Mouse (Mus musculus): Measurements from ENCODE around the gene Wdr83. TPM values are rescaled to one million over a fixed set of nuclear protein-coding genes. Genes with fewer than 3 reads are reported as not detected.

Gene Wdr83
- polyA plus RNA-seq, 1 experiment, result 21.1 TPM

GRCm38 (mm10) chr8:85113241-85113640, 32.1 kb upstream of the Wdr83 start:
- H3K4me1 ChIP-seq (ENCODE audit: control insufficient read depth, insufficient read depth, low read length), result peaks cover 6% of the 10 kb centered on the region
- H3K36me3 ChIP-seq (ENCODE audit: control insufficient read depth, insufficient read depth, low read length), result no peaks in the 10 kb centered on the region
- H3K27ac ChIP-seq (ENCODE audit: control insufficient read depth, insufficient read depth, low read depth, low read length), result no peak overlapping the region
- H3K4me3 ChIP-seq (ENCODE audit: control insufficient read depth, low read depth, low read length), result no peak overlapping the region
- no peaks in the 10 kb centered on the region for H3K27me3 ChIP-seq (ENCODE audit: control insufficient read depth, insufficient read depth, low read length)
- no peak for TF ChIP-seq POLR2A (IDR thresholded peaks at IDR 0.05; ENCODE audit: control insufficient read depth, low read depth, low read length)
- no peak for TF ChIP-seq CTCF (IDR thresholded peaks at IDR 0.05; ENCODE audit: control insufficient read depth, insufficient read depth, insufficient replicate concordance, low read depth, low read length)

- H3K27me3 ChIP-seq (ENCODE audit: control insufficient read depth, insufficient read depth, low read length), result no peaks in the 10 kb centered on the region
- H3K4me1 ChIP-seq (ENCODE audit: control insufficient read depth, insufficient read depth, low read length), result no peaks in the 10 kb centered on the region
- no peak overlapping the region for H3K27ac ChIP-seq (ENCODE audit: control insufficient read depth, insufficient read depth, low read depth, low read length)
- H3K4me3 ChIP-seq (ENCODE audit: control insufficient read depth, low read depth, low read length), result no peak overlapping the region
- no peaks in the 10 kb centered on the region; the same call in 1 of the 2 replicates for H3K36me3 ChIP-seq (ENCODE audit: control insufficient read depth, insufficient read depth, low read length)
- TF ChIP-seq POLR2A (IDR thresholded peaks at IDR 0.05; ENCODE audit: control insufficient read depth, low read depth, low read length) (no peak), CTCF (IDR thresholded peaks at IDR 0.05; ENCODE audit: control insufficient read depth, insufficient read depth, insufficient replicate concordance, low read depth, low read length) (no peak)
These were observed 19.1 kb upstream of the Wdr83 start for GRCm38 (mm10) chr8:85100076-85100665.

GRCm38 (mm10) chr8:85096850-85097249, 15.7 kb upstream of the Wdr83 start:
- H3K36me3 ChIP-seq (ENCODE audit: control insufficient read depth, insufficient read depth, low read length), result no peaks in the 10 kb centered on the region; the same call in 1 of the 2 replicates

GRCm38 (mm10) chr8:85096196-85096595, 15.1 kb upstream of the Wdr83 start:
- H3K4me3 ChIP-seq (ENCODE audit: control insufficient read depth, low read depth, low read length), result no peak overlapping the region
- TF ChIP-seq POLR2A (IDR thresholded peaks at IDR 0.05; ENCODE audit: control insufficient read depth, low read depth, low read length) (no peak), CTCF (IDR thresholded peaks at IDR 0.05; ENCODE audit: control insufficient read depth, insufficient read depth, insufficient replicate concordance, low read depth, low read length) (no peak)
- no peaks in the 10 kb centered on the region; the same call in 1 of the 2 replicates for H3K36me3 ChIP-seq (ENCODE audit: control insufficient read depth, insufficient read depth, low read length)
- H3K4me1 ChIP-seq (ENCODE audit: control insufficient read depth, insufficient read depth, low read length), result peaks cover 2% of the 10 kb centered on the region
- no peak overlapping the region for H3K27ac ChIP-seq (ENCODE audit: control insufficient read depth, insufficient read depth, low read depth, low read length)
- H3K27me3 ChIP-seq (ENCODE audit: control insufficient read depth, insufficient read depth, low read length), result no peaks in the 10 kb centered on the region

More at GRCm38 (mm10) chr8:85096850-85097249, 15.7 kb upstream of the Wdr83 start:
- Histone ChIP-seq H3K4me3 (ENCODE audit: control insufficient read depth, low read depth, low read length) (no peak overlapping the region), H3K4me1 (ENCODE audit: control insufficient read depth, insufficient read depth, low read length) (peaks cover under 1% of the 10 kb centered on the region; the same call in 1 of the 2 replicates), H3K27me3 (ENCODE audit: control insufficient read depth, insufficient read depth, low read length) (no peaks in the 10 kb centered on the region), H3K27ac (ENCODE audit: control insufficient read depth, insufficient read depth, low read depth, low read length) (no peak overlapping the region)
- TF ChIP-seq CTCF (IDR thresholded peaks at IDR 0.05; ENCODE audit: control insufficient read depth, insufficient read depth, insufficient replicate concordance, low read depth, low read length) (no peak), POLR2A (IDR thresholded peaks at IDR 0.05; ENCODE audit: control insufficient read depth, low read depth, low read length) (no peak)

- TF ChIP-seq POLR2A (IDR thresholded peaks at IDR 0.05; ENCODE audit: control insufficient read depth, low read depth, low read length) (no peak), CTCF (IDR thresholded peaks at IDR 0.05; ENCODE audit: control insufficient read depth, insufficient read depth, insufficient replicate concordance, low read depth, low read length) (no peak)
- peaks cover 2% of the 10 kb centered on the region for H3K4me1 ChIP-seq (ENCODE audit: control insufficient read depth, insufficient read depth, low read length)
- H3K36me3 ChIP-seq (ENCODE audit: control insufficient read depth, insufficient read depth, low read length), result no peaks in the 10 kb centered on the region; the same call in 1 of the 2 replicates
- H3K27ac ChIP-seq (ENCODE audit: control insufficient read depth, insufficient read depth, low read depth, low read length), result no peak overlapping the region
- no peak overlapping the region for H3K4me3 ChIP-seq (ENCODE audit: control insufficient read depth, low read depth, low read length)
- no peaks in the 10 kb centered on the region for H3K27me3 ChIP-seq (ENCODE audit: control insufficient read depth, insufficient read depth, low read length)
These were observed 14.5 kb upstream of the Wdr83 start for GRCm38 (mm10) chr8:85095566-85095965.

GRCm38 (mm10) chr8:85095051-85095450, 13.9 kb upstream of the Wdr83 start:
- H3K27me3 ChIP-seq (ENCODE audit: control insufficient read depth, insufficient read depth, low read length), result no peaks in the 10 kb centered on the region
- H3K27ac ChIP-seq (ENCODE audit: control insufficient read depth, insufficient read depth, low read depth, low read length), result no peak overlapping the region
- H3K4me1 ChIP-seq (ENCODE audit: control insufficient read depth, insufficient read depth, low read length), result peaks cover 2% of the 10 kb centered on the region
- no peaks in the 10 kb centered on the region; the same call in 1 of the 2 replicates for H3K36me3 ChIP-seq (ENCODE audit: control insufficient read depth, insufficient read depth, low read length)
- no peak overlapping the region for H3K4me3 ChIP-seq (ENCODE audit: control insufficient read depth, low read depth, low read length)
- TF ChIP-seq CTCF (IDR thresholded peaks at IDR 0.05; ENCODE audit: control insufficient read depth, insufficient read depth, insufficient replicate concordance, low read depth, low read length) (no peak), POLR2A (IDR thresholded peaks at IDR 0.05; ENCODE audit: control insufficient read depth, low read depth, low read length) (no peak)

- Histone ChIP-seq H3K27me3 (ENCODE audit: control insufficient read depth, insufficient read depth, low read length) (no peaks in the 10 kb centered on the region), H3K36me3 (ENCODE audit: control insufficient read depth, insufficient read depth, low read length) (no peaks in the 10 kb centered on the region; the same call in 1 of the 2 replicates), H3K4me1 (ENCODE audit: control insufficient read depth, insufficient read depth, low read length) (peaks cover 2% of the 10 kb centered on the region), H3K27ac (ENCODE audit: control insufficient read depth, insufficient read depth, low read depth, low read length) (no peak overlapping the region), H3K4me3 (ENCODE audit: control insufficient read depth, low read depth, low read length) (no peak overlapping the region)
- TF ChIP-seq CTCF (IDR thresholded peaks at IDR 0.05; ENCODE audit: control insufficient read depth, insufficient read depth, insufficient replicate concordance, low read depth, low read length), result no peak
- TF ChIP-seq POLR2A (IDR thresholded peaks at IDR 0.05; ENCODE audit: control insufficient read depth, low read depth, low read length), result no peak
These were observed 10.5 kb upstream of the Wdr83 start for GRCm38 (mm10) chr8:85091526-85092090.

Measured in testis, adult 2 months (tissue).